Mouse (Mus musculus) bone marrow, adult 2 months (tissue): Measurements from ENCODE around the gene Cacng6.

ENCODE experiments used
- CTCF ChIP-seq: fragments of 200-500 bp; IDR thresholded peaks from 2 replicates; pipeline ENCODE4 v1.5.1; 2011; ENCODE audit warnings: low read length, control low read depth; ENCODE audit not compliant: control insufficient read depth, insufficient read depth
- POLR2A ChIP-seq: fragments of 200-500 bp; IDR thresholded peaks from 2 replicates; pipeline ENCODE4 v1.6.1; 2011; ENCODE audit warnings: low read depth, mild to moderate bottlenecking, control low read depth, low read length, borderline replicate concordance; ENCODE audit not compliant: control insufficient read depth

DNA sequence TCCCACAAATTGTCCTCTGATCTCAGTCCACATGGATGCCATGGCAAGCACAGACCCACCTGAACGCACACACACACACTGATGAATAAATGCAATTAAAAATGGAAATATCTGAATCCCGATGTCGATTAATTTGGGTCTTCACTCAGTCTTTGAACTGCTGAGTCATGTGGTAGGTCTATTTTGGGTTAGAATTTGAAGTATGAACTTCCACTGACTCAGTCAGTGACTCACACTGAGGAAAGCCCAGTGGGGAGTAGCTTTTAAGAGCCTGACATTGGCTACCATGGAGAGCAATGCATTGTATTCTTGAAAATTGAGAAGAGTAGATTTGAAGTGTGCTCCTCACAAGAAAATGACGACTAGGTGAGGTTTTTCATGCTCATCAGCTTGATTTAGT, 23.0 kb downstream of the Cacng6 start:
- no peak for TF ChIP-seq CTCF
- no peak for TF ChIP-seq POLR2A
